Mouse (Mus musculus) heart, embryonic 13.5 days (tissue): ENCODE results near the gene Dip2c. TPM values are rescaled to one million over a fixed set of nuclear protein-coding genes. Genes with fewer than 3 reads are reported as not detected.

ENCODE experiments used
- ATAC-seq: fragments of 200-750 bp; cut with Nextera tagmentation; 2 replicates; pipeline ENCODE4 v1.8.0; 2017; ENCODE audit warnings: moderate TSS enrichment; ENCODE audit not compliant: insufficient number of reproducible peaks, low FRiP score, low TSS enrichment; ENCODE audit errors: extremely low read depth
- H3K27ac ChIP-seq: fragments of 300-500 bp; sonication (generic); replicated peaks from 2 replicates; pipeline ENCODE4 v1.5.1; 2015; ENCODE audit warnings: moderate library complexity, mild to moderate bottlenecking, inconsistent platforms
- H3K27me3 ChIP-seq: fragments of 300-500 bp; sonication (generic); replicated peaks from 2 replicates; pipeline ENCODE4 v1.6.1; 2015; ENCODE audit warnings: mild to moderate bottlenecking, inconsistent platforms
- H3K36me3 ChIP-seq: fragments of 300-500 bp; sonication (generic); 2 replicates; pipeline ENCODE4 v1.6.1; 2015; ENCODE audit warnings: mild to moderate bottlenecking, inconsistent platforms
- H3K4me1 ChIP-seq: fragments of 300-500 bp; sonication (generic); 2 replicates; pipeline ENCODE4 v1.6.1; 2015; ENCODE audit warnings: inconsistent platforms
- H3K4me2 ChIP-seq: fragments of 300-500 bp; sonication (generic); 2 replicates; pipeline ENCODE4 v1.6.1; 2015; ENCODE audit warnings: inconsistent platforms, mild to moderate bottlenecking, moderate library complexity
- H3K4me3 ChIP-seq: fragments of 300-500 bp; sonication (generic); 2 replicates; pipeline ENCODE4 v1.5.1; 2015; ENCODE audit warnings: moderate library complexity, mild to moderate bottlenecking, inconsistent platforms
- H3K9ac ChIP-seq: fragments of 300-500 bp; sonication (generic); 2 replicates; pipeline ENCODE4 v1.6.1; 2015; ENCODE audit warnings: inconsistent platforms, mild to moderate bottlenecking, moderate library complexity
- H3K9me3 ChIP-seq: fragments of 300-500 bp; sonication (generic); 2 replicates; pipeline ENCODE4 v1.6.1; 2016; ENCODE audit warnings: inconsistent platforms
- WGBS: fragments of 180-500 bp; shearing (Covaris S2); methylation state at CpG from one replicate; pipeline ENCODE4 v1.1.7; 2015; ENCODE audit warnings: mixed read lengths; 5-methylcytosine and 5-hydroxymethylcytosine counted together
- polyA plus RNA-seq: library from polyadenylated mRNA; unstranded; fragments of >200 nt; fragmentation: Nextera tagmentation; extraction: Ambion mirVana; gene quantifications from 2 replicates; pipeline ENCODE4 v1.2.1, GENCODE M21; 2015

Gene Dip2c
- polyA plus RNA-seq, 1 experiment from 2014 or later = 4.2 TPM

GRCm38 (mm10) chr13:9388017-9388416 is 111.7 kb downstream of the Dip2c start:
- Histone ChIP-seq H3K4me3 (peak overlapping the region; percentile 42), H3K4me1 (peaks cover 6% of the 10 kb centered on the region), H3K9me3 (no peaks in the 10 kb centered on the region), H3K27me3 (no peaks in the 10 kb centered on the region), H3K36me3 (no peaks in the 10 kb centered on the region), H3K4me2 (peak overlapping the region; percentile 59), H3K27ac (no peak overlapping the region), H3K9ac (no peak overlapping the region)
- WGBS = 76% methylated on average over 2 of the region's 2 CpGs
- ATAC-seq = no peak

- no peaks in the 10 kb centered on the region for H3K9me3 ChIP-seq
- H3K4me2 ChIP-seq = no peak overlapping the region
- H3K4me1 ChIP-seq = peaks cover 6% of the 10 kb centered on the region
- no peak overlapping the region for H3K27ac ChIP-seq
- H3K4me3 ChIP-seq = no peak overlapping the region
- no peak for ATAC-seq
- 83% methylated on average over 1 of the region's 1 CpGs for WGBS
- no peaks in the 10 kb centered on the region for H3K36me3 ChIP-seq
- no peak overlapping the region for H3K9ac ChIP-seq
- no peaks in the 10 kb centered on the region for H3K27me3 ChIP-seq
These were observed 113.0 kb downstream of the Dip2c start for GRCm38 (mm10) chr13:9389334-9389733.

DNA sequence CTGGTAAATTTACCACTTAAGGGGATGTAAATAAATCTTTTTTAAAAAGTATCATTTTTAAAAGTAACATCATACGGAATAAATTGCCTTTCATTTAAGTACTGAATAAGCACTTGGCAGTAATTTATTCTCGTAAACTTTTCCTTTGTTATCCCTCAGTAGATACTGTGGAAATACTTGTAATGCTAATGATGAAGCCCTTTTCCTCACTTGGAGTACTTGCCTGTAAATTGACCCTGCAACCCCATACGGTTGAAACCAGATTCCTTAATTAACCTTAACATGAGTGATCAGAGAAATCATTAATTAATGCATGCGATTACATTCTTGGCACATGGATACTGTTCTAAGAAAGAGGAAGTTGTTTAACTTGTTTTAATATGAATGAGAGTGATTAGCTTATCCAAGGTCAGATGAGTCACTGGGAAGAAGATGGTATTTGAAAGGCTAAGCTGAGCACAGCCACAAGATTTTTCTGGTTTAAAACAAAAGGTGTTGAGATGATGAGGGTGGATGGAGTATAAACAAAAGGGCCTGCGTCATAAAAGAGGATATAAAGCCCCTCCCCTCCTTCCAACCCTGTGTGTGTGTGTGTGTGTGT is 114.0 kb downstream of the Dip2c start:
- H3K36me3 ChIP-seq = no peaks in the 10 kb centered on the region
- H3K4me2 ChIP-seq = no peak overlapping the region
- H3K4me3 ChIP-seq = no peak overlapping the region
- no peak overlapping the region for H3K9ac ChIP-seq
- 57% methylated on average over 5 of the region's 5 CpGs for WGBS
- H3K27me3 ChIP-seq = no peaks in the 10 kb centered on the region
- H3K27ac ChIP-seq = no peak overlapping the region
- no peak for ATAC-seq
- H3K9me3 ChIP-seq = no peaks in the 10 kb centered on the region
- peaks cover 6% of the 10 kb centered on the region for H3K4me1 ChIP-seq

- Histone ChIP-seq H3K4me1 (peaks cover 7% of the 10 kb centered on the region), H3K4me2 (no peak overlapping the region), H3K9me3 (no peaks in the 10 kb centered on the region), H3K27me3 (no peaks in the 10 kb centered on the region), H3K27ac (no peak overlapping the region), H3K9ac (no peak overlapping the region), H3K4me3 (no peak overlapping the region), H3K36me3 (no peaks in the 10 kb centered on the region)
- 77% methylated on average over 3 of the region's 3 CpGs for WGBS
- no peak for ATAC-seq
These were observed 117.1 kb downstream of the Dip2c start for GRCm38 (mm10) chr13:9393470-9393869.

- peaks cover 12% of the 10 kb centered on the region for H3K4me1 ChIP-seq
- no peak for ATAC-seq
- no peaks in the 10 kb centered on the region for H3K27me3 ChIP-seq
- no peaks in the 10 kb centered on the region for H3K36me3 ChIP-seq
- H3K27ac ChIP-seq = no peak overlapping the region
- H3K9ac ChIP-seq = no peak overlapping the region
- H3K4me3 ChIP-seq = no peak overlapping the region
- H3K9me3 ChIP-seq = no peaks in the 10 kb centered on the region
- 56% methylated on average over 1 of the region's 1 CpGs for WGBS
- H3K4me2 ChIP-seq = no peak overlapping the region
These were observed 119.0 kb downstream of the Dip2c start for GRCm38 (mm10) chr13:9395286-9395685.

DNA sequence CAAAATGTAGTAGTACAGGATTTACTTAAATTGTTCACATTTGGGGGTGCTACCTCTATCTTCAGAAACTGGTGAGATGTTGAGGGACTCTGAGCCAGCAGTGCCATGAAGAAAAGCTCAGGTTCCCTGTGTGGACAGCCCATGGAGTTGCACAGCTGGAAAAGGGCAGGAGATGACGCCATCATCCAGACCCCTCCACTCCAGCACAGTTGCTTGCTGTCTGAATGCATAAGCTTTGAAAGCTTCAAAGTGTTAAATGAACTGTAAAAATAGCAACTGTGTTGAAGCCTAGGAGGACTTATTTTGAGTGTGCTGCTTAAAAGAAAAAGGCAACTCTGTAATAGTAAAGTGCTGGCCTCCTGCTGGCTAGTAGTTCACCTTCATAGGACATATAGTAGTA is 122.5 kb downstream of the Dip2c start:
- Histone ChIP-seq H3K4me1 (peaks cover 8% of the 10 kb centered on the region), H3K9me3 (no peaks in the 10 kb centered on the region), H3K4me3 (no peak overlapping the region), H3K4me2 (no peak overlapping the region), H3K27ac (peak overlapping the region; percentile 42), H3K27me3 (no peaks in the 10 kb centered on the region), H3K36me3 (no peaks in the 10 kb centered on the region), H3K9ac (no peak overlapping the region)
- no peak for ATAC-seq
- WGBS = 35% methylated on average over 1 of the region's 1 CpGs

- ATAC-seq = no peak
- Histone ChIP-seq H3K4me1 (no peaks in the 10 kb centered on the region), H3K9me3 (no peaks in the 10 kb centered on the region), H3K4me2 (no peak overlapping the region), H3K9ac (no peak overlapping the region), H3K36me3 (no peaks in the 10 kb centered on the region), H3K27ac (no peak overlapping the region), H3K27me3 (no peaks in the 10 kb centered on the region), H3K4me3 (no peak overlapping the region)
- 73% methylated on average over 1 of the region's 1 CpGs for WGBS
These were observed 129.1 kb downstream of the Dip2c start for GRCm38 (mm10) chr13:9405399-9405798.

DNA sequence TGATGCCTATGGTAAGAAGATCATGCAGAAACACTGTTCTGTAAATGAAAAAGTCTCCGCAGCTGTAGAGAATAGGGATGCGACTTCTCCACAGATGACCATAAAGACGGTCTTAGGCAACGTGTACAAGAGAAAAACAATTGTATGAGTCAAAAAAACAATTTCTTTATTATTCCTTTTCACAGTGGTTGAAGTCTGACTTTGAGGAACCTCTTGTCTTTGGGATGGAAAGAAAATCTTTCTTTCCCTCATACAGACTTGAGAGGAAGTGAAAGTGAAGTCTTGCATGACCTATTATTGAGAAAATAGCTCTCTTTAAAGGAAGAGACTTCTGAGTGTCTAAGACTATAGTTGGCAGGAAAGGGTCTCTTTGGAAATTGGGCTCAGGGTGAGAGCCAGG is 132.7 kb downstream of the Dip2c start:
- no peak for ATAC-seq
- Histone ChIP-seq H3K9me3 (no peaks in the 10 kb centered on the region), H3K27me3 (no peaks in the 10 kb centered on the region), H3K9ac (no peak overlapping the region), H3K27ac (no peak overlapping the region), H3K4me2 (no peak overlapping the region), H3K4me1 (no peaks in the 10 kb centered on the region), H3K36me3 (no peaks in the 10 kb centered on the region), H3K4me3 (no peak overlapping the region)
- WGBS = 79% methylated on average over 4 of the region's 4 CpGs

DNA sequence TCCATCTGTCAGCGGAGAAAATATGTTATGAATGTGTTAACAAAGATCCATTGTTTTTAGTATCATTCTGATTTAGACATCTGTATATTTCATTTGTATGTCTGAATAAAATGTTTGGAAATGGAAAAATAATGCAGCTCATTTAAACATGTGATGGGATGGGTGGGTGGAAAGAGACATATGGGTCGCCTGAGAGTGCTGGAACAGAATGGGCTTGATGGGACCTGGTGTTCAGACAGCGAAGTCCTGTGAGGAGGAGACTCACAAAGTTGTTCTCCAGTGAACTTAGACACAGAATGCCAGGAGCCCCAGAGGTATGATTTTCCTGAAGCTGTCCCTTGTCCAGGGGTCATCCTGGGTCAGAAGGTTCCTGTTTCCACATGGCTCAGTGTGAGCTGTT is 142.1 kb downstream of the Dip2c start:
- H3K4me2 ChIP-seq = no peak overlapping the region
- ATAC-seq = no peak
- H3K27ac ChIP-seq = no peak overlapping the region
- 86% methylated on average over 3 of the region's 3 CpGs for WGBS
- peaks cover 10% of the 10 kb centered on the region for H3K4me1 ChIP-seq
- H3K9me3 ChIP-seq = no peaks in the 10 kb centered on the region
- no peak overlapping the region for H3K9ac ChIP-seq
- no peaks in the 10 kb centered on the region for H3K36me3 ChIP-seq
- H3K27me3 ChIP-seq = no peaks in the 10 kb centered on the region
- H3K4me3 ChIP-seq = no peak overlapping the region

DNA sequence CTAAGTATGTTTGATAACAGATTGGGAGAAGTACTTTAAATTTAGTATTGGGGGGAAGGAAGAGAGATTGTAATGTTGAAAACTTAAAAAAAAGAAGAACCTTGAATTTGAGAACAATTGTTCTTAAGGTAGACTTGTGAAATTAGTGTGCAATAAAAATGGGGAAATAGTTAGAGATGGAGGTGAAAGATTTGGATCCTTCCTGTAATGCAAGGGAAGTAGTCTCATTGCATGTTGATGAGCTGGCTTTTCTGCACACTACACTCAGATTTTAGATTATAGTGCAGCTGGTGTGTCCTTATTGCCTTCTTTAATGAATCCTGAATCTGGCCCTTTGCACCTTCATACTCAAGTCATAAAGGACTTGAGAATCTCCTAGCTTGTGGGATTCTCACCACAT is 142.9 kb downstream of the Dip2c start:
- no peak for ATAC-seq
- Histone ChIP-seq H3K27ac (no peak overlapping the region), H3K27me3 (no peaks in the 10 kb centered on the region), H3K4me3 (no peak overlapping the region), H3K9me3 (no peaks in the 10 kb centered on the region), H3K9ac (no peak overlapping the region), H3K4me1 (peaks cover 17% of the 10 kb centered on the region), H3K4me2 (no peak overlapping the region), H3K36me3 (no peaks in the 10 kb centered on the region)

- Histone ChIP-seq H3K4me2 (no peak overlapping the region), H3K36me3 (no peaks in the 10 kb centered on the region), H3K9ac (no peak overlapping the region), H3K4me1 (peaks cover 28% of the 10 kb centered on the region), H3K27me3 (no peaks in the 10 kb centered on the region), H3K9me3 (no peaks in the 10 kb centered on the region), H3K4me3 (no peak overlapping the region), H3K27ac (no peak overlapping the region)
- WGBS = 88% methylated on average over 4 of the region's 4 CpGs
- no peak for ATAC-seq
These were observed 145.6 kb downstream of the Dip2c start for GRCm38 (mm10) chr13:9421949-9422348.

DNA sequence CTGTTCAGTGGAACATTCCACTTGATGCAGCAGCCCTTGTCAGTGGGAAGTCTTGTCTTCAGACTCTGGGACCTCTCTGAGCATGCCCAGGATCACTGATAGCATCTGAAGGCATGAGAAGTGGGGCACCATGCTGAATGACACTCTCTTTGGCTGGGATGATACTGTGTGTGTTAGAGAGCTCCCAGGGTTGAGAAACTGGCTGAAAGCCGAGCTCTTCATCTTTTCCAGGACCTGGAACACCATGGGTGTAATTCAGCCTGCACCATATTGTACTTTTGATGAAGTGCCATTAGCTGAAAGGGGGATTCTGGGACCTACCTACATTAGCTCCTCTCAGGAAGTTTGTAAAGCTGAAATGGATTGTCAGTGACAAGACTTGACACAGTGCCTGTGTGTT is 146.5 kb downstream of the Dip2c start:
- 63% methylated on average over 1 of the region's 1 CpGs for WGBS
- H3K27ac ChIP-seq = no peak overlapping the region
- H3K9me3 ChIP-seq = no peaks in the 10 kb centered on the region
- H3K9ac ChIP-seq = no peak overlapping the region
- peaks cover 37% of the 10 kb centered on the region for H3K4me1 ChIP-seq
- H3K36me3 ChIP-seq = no peaks in the 10 kb centered on the region
- no peak for ATAC-seq
- no peaks in the 10 kb centered on the region for H3K27me3 ChIP-seq
- H3K4me3 ChIP-seq = no peak overlapping the region
- H3K4me2 ChIP-seq = no peak overlapping the region
